Mouse (Mus musculus) thymus, adult 2 months (tissue): Measurements from ENCODE around the gene Tmem234. TPM values are rescaled to one million over a fixed set of nuclear protein-coding genes. Genes with fewer than 3 reads are reported as not detected.
"Not testable (repeated sequence)": the region's sequence is repeated elsewhere in the genome, so short reads cannot be mapped to it uniquely, and the experiment has no call there.

Experiments
- DNase-seq: peaks from one replicate; pipeline ENCODE4 v3.0.0; 2021
- H3K27ac ChIP-seq: fragments of 200-500 bp; 2 replicates; pipeline ENCODE4 v1.5.1; 2012; ENCODE audit warnings: low read length, control low read depth; ENCODE audit not compliant: control insufficient read depth, insufficient read depth
- H3K27me3 ChIP-seq: fragments of 200-500 bp; 2 replicates; pipeline ENCODE4 v1.6.1; 2012; ENCODE audit warnings: mild to moderate bottlenecking, low read length, moderate library complexity, mixed read lengths; ENCODE audit not compliant: control insufficient read depth, insufficient read depth
- H3K36me3 ChIP-seq: fragments of 200-500 bp; 2 replicates; pipeline ENCODE4 v1.6.1; 2012; ENCODE audit warnings: mild to moderate bottlenecking, low read length, moderate library complexity; ENCODE audit not compliant: control insufficient read depth, insufficient read depth
- H3K4me1 ChIP-seq: fragments of 200-500 bp; replicated peaks from 2 replicates; pipeline ENCODE4 v1.6.1; 2012; ENCODE audit warnings: low read length; ENCODE audit not compliant: control insufficient read depth, insufficient read depth
- H3K4me3 ChIP-seq: fragments of 200-500 bp; 2 replicates; pipeline ENCODE4 v1.5.1; 2012; ENCODE audit warnings: mild to moderate bottlenecking, low read length, control low read depth, moderate library complexity; ENCODE audit not compliant: control insufficient read depth, insufficient read depth
- CTCF ChIP-seq: fragments of 200-500 bp; IDR thresholded peaks from 2 replicates; pipeline ENCODE4 v1.5.1; 2012; ENCODE audit warnings: mild to moderate bottlenecking, control low read depth, low read length, moderate library complexity, borderline replicate concordance; ENCODE audit not compliant: control insufficient read depth, poor library complexity, insufficient read depth; ENCODE audit errors: extremely low read depth
- POLR2A ChIP-seq: fragments of 200-500 bp; IDR thresholded peaks from 2 replicates; pipeline ENCODE4 v1.6.1; 2012; ENCODE audit warnings: mild to moderate bottlenecking, low read length, control low read depth, moderate library complexity; ENCODE audit not compliant: control insufficient read depth, poor library complexity, insufficient read depth; ENCODE audit errors: extremely low read depth
- WGBS: fragments of 180-500 bp; shearing (Covaris S2); methylation state at CpG from one replicate; pipeline ENCODE4 v1.1.7; 2018; 5-methylcytosine and 5-hydroxymethylcytosine counted together
- polyA plus RNA-seq: library from polyadenylated mRNA; depleted of rRNA; stranded (reverse); fragments of >200 nt; gene quantifications from 2 replicates; pipeline ENCODE4 v1.2.3, GENCODE M21; 2012; rRNA removed

The Tmem234 gene
- 243 and 257 TPM in 2 replicates for polyA plus RNA-seq

- peak; percentile 80 for TF ChIP-seq POLR2A
- TF ChIP-seq CTCF, result 0 out of 2 replicates have a peak, but pooled peaks have one; percentile 12
- DNase-seq, result peak; percentile 86
- under 1% methylated on average over 74 of the region's 74 CpGs for WGBS
Observed at GRCm38 (mm10) chr4:129600233-129601158, at the start of gene Tmem234, which contains the start of gene Eif3i. Tmem234 (plus strand) TSS chr4:129600668. Eif3i (minus strand) TSS chr4:129600648.

GRCm38 (mm10) chr4:129554512-129554911, 46.0 kb upstream of the Tmem234 start:
- H3K36me3 ChIP-seq, result peaks cover 62% of the 10 kb centered on the region
- H3K4me3 ChIP-seq, H3K27me3 ChIP-seq, H3K27ac ChIP-seq, DNase-seq: not testable (repeated sequence)
- peaks cover 18% of the 10 kb centered on the region for H3K4me1 ChIP-seq
- WGBS, result 85% methylated on average over 6 of the region's 6 CpGs

More at GRCm38 (mm10) chr4:129600233-129601158, at the start of gene Tmem234, which contains the start of gene Eif3i:
- Histone ChIP-seq H3K27me3 (no peaks in the 10 kb centered on the region), H3K36me3 (peaks cover 12% of the 10 kb centered on the region), H3K4me1 (peaks cover 12% of the 10 kb centered on the region), H3K4me3 (peak within 1 kb of the TSS; percentile 82), H3K27ac (no peak within 1 kb of the TSS)

- WGBS, result 50% methylated on average over 16 of the region's 16 CpGs
- Histone ChIP-seq H3K27ac (no peak overlapping the region), H3K4me1 (peaks cover 27% of the 10 kb centered on the region), H3K4me3 (peak overlapping the region; percentile 87), H3K36me3 (peaks cover 61% of the 10 kb centered on the region), H3K27me3 (no peaks in the 10 kb centered on the region)
- DNase-seq, result peak; percentile 49
- TF ChIP-seq POLR2A, result no peak
- 0 out of 2 replicates have a peak, but pooled peaks have one; percentile 43 for TF ChIP-seq CTCF
Observed at GRCm38 (mm10) chr4:129555421-129555861, 45.0 kb upstream of the Tmem234 start.

- H3K36me3 ChIP-seq, result peaks cover 56% of the 10 kb centered on the region
- H3K27ac ChIP-seq, result no peak overlapping the region
- TF ChIP-seq CTCF, result no peak
- TF ChIP-seq POLR2A, result no peak
- peak overlapping the region; percentile 87 for H3K4me3 ChIP-seq
- no peak for DNase-seq
- peaks cover 30% of the 10 kb centered on the region for H3K4me1 ChIP-seq
- WGBS, result 19% methylated on average over 24 of the region's 24 CpGs
- H3K27me3 ChIP-seq, result no peaks in the 10 kb centered on the region
Observed at GRCm38 (mm10) chr4:129555862-129556531, 44.5 kb upstream of the Tmem234 start.

GRCm38 (mm10) chr4:129556532-129557223, 43.8 kb upstream of the Tmem234 start:
- H3K27me3 ChIP-seq, result no peaks in the 10 kb centered on the region

More at GRCm38 (mm10) chr4:129556532-129557223, 43.8 kb upstream of the Tmem234 start:
- no peak for TF ChIP-seq CTCF
- peak; percentile 82 for TF ChIP-seq POLR2A
- peak; percentile 93 for DNase-seq
- H3K4me3 ChIP-seq, result peak overlapping the region; percentile 87
- peaks cover 49% of the 10 kb centered on the region for H3K36me3 ChIP-seq
- H3K27ac ChIP-seq, result peak overlapping the region; percentile 98
- WGBS, result 4% methylated on average over 31 of the region's 33 CpGs
- peaks cover 32% of the 10 kb centered on the region for H3K4me1 ChIP-seq
